ENCODE assay signal across 8 mouse cellular contexts in the genomic region with DNA sequence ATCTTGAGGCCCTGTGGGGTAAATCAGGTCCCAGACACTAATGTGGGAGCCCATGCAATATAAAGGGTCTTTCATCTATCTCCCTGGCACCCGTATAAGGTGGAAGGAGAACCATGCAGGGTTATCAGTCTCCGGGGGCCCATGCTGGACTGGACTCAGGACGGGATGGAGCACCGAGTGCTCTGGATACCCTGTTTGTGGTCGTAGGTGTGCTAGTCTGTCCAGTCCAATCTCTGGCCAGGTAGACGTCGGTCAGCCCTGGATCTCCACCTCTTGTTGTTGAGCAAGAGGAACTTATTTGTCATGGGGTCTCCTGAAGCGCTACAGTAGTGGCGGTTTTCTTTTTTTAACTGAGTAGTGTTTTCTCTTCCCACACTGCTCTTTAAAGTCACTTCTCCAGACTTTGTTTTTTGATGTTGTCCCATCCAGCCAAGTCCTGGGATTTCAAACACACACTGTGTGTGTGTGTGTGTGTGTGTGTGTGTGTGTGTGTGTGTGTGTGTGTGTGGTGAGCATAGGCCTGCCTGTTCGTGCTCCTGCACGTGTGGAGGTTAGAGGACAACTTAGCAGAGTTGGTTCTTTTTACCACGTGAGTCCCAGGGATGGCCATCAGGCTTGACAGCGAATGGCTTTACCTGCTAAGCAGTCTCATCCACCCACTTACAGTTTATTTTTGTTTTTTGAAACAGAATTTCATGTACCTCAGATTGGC. TPM values are rescaled to one million over a fixed set of nuclear protein-coding genes. Genes with fewer than 3 reads are reported as not detected.
DNase-seq lines count a peak whose midpoint lies in the region; ATAC-seq and TF ChIP-seq lines count a peak whose summit lies in the region.

No protein-coding gene starts in this region.

- TF ChIP-seq EP300 in CH12.LX (IDR thresholded peaks at IDR 0.05; ENCODE audit: low read length): no peak
- no peak for TF ChIP-seq EP300 in liver, postnatal 0 days (IDR thresholded peaks at IDR 0.05; ENCODE audit: low read depth)

- dilution Hi-C loops in CH12.LX (cut with MboI; ENCODE audit: extremely low pct_ligation_motif_present, extremely low pct_unique_long_range_greater_than_20kb, low sequenced_read_pairs): no loop called here

- in situ Hi-C loops in CH12.LX (cut with MboI; ENCODE audit: low pct_ligation_motif_present, low pct_unique_long_range_greater_than_20kb, low sequenced_read_pairs): loop anchor here (25.0 kb wide), 1 partner anchor 1360 kb away; no protein-coding TSS in a partner anchor

- H3K27ac ChIP-seq in CH12.LX (ENCODE audit: insufficient read depth, low read depth): no peak overlapping the region
- no peak overlapping the region for H3K27ac ChIP-seq in forebrain, embryonic 16.5 days (ENCODE audit: low read length)
- H3K27ac ChIP-seq in liver, postnatal 0 days (ENCODE audit: low read depth): peak overlapping the region; percentile 98

- no peak for ATAC-seq in forebrain, embryonic 16.5 days
- peak; percentile 6; the same call in 1 of the 2 replicates for ATAC-seq in liver, postnatal 0 days

- intact Hi-C loops in heart, postnatal 36 days (cut with DNase I): loop anchor here (2.0 kb wide), 1 partner anchor 61 kb away; a partner anchor contains a TSS

- peak overlapping the region; percentile 85 for H3K4me2 ChIP-seq in CH12.LX (ENCODE audit: insufficient read depth, low read depth, poor library complexity, severe bottlenecking)
- peak overlapping the region; percentile 92 for H3K4me2 ChIP-seq in forebrain, embryonic 16.5 days (ENCODE audit: low read length)
- peak overlapping the region; percentile 98 for H3K4me2 ChIP-seq in liver, postnatal 0 days (ENCODE audit: low read depth, low read length)

- WGBS in forebrain, embryonic 16.5 days: 45% methylated on average over 13 of the region's 13 CpGs
- 28% methylated on average over 13 of the region's 13 CpGs for WGBS in liver, postnatal 0 days (ENCODE audit: insufficient replicate concordance)

- no peak for TF ChIP-seq RAD21 in CH12.LX (IDR thresholded peaks at IDR 0.05; ENCODE audit: low read depth, low read length)

- peak overlapping the region; percentile 98 for H3K9ac ChIP-seq in CH12.LX (ENCODE audit: insufficient read depth, low read depth)
- peak overlapping the region; percentile 96 for H3K9ac ChIP-seq in forebrain, embryonic 16.5 days (replicated peaks; ENCODE audit: low read depth, low read length)
- peak overlapping the region; percentile 99 for H3K9ac ChIP-seq in liver, postnatal 0 days (replicated peaks)

- peak overlapping the region; percentile 77 to 100 (median 96) for H3K4me3 ChIP-seq in CH12.LX (replicated peaks in 1 of 3; ENCODE audit: low read depth in 2 of 3, low read length in 2 of 3, poor library complexity in 1 of 3)
- H3K4me3 ChIP-seq in forebrain, embryonic 16.5 days (replicated peaks; ENCODE audit: low read length): peak overlapping the region; percentile 90
- H3K4me3 ChIP-seq in liver, postnatal 0 days (ENCODE audit: low read depth, low read length): peak overlapping the region; percentile 99

- no peak for TF ChIP-seq POLR2A in CH12.LX (IDR thresholded peaks at IDR 0.05; ENCODE audit: low read depth, low read length)

- peaks cover 12 to 33% of the 10 kb centered on the region in 2 experiments for H3K4me1 ChIP-seq in CH12.LX (ENCODE audit: control insufficient read depth in 1 of 2, insufficient read depth in 2 of 2)
- H3K4me1 ChIP-seq in forebrain, embryonic 16.5 days (replicated peaks; ENCODE audit: control insufficient read depth, insufficient read depth, low read length): peaks cover 57% of the 10 kb centered on the region
- peaks cover 46% of the 10 kb centered on the region for H3K4me1 ChIP-seq in liver, postnatal 0 days (ENCODE audit: insufficient read depth)

- H3K27me3 ChIP-seq in CH12.LX (replicated peaks): no peaks in the 10 kb centered on the region
- H3K27me3 ChIP-seq in forebrain, embryonic 16.5 days (replicated peaks; ENCODE audit: control insufficient read depth, insufficient read depth, low read length): no peaks in the 10 kb centered on the region
- H3K27me3 ChIP-seq in liver, postnatal 0 days (ENCODE audit: insufficient read depth, low read length): no peaks in the 10 kb centered on the region

- TF ChIP-seq CTCF in CH12.LX (conservative IDR thresholded peaks at IDR 0.05 in 1 of 2, IDR thresholded peaks at IDR 0.05 in 1 of 2; ENCODE audit: low read depth in 2 of 2, low read length in 2 of 2): no peak
- no peak for TF ChIP-seq CTCF in liver, postnatal 0 days (IDR thresholded peaks at IDR 0.05; ENCODE audit: low read depth)

- H3K9me3 ChIP-seq in CH12.LX (replicated peaks; ENCODE audit: low read length): no peaks in the 10 kb centered on the region
- no peaks in the 10 kb centered on the region for H3K9me3 ChIP-seq in forebrain, embryonic 16.5 days (ENCODE audit: control insufficient read depth, low read length)
- no peaks in the 10 kb centered on the region for H3K9me3 ChIP-seq in liver, postnatal 0 days (ENCODE audit: low read length)

- peaks cover 25% of the 10 kb centered on the region for H3K79me2 ChIP-seq in CH12.LX (replicated peaks; ENCODE audit: control insufficient read depth, extremely low read depth, insufficient read depth, poor library complexity, severe bottlenecking)

- H3K36me3 ChIP-seq in CH12.LX (replicated peaks in 1 of 2; ENCODE audit: control insufficient read depth in 1 of 2, insufficient read depth in 1 of 2, low read length in 1 of 2): peaks cover 10 to 44% of the 10 kb centered on the region in 2 experiments
- peaks cover 4% of the 10 kb centered on the region; the same call in 1 of the 2 replicates for H3K36me3 ChIP-seq in forebrain, embryonic 16.5 days (ENCODE audit: control insufficient read depth, insufficient read depth)
- peaks cover 26% of the 10 kb centered on the region for H3K36me3 ChIP-seq in liver, postnatal 0 days (replicated peaks; ENCODE audit: insufficient read depth, low read length)

- peak; percentile 92 for DNase-seq in heart, adult 11 months
- no peak for DNase-seq in heart, postnatal 36 days
- DNase-seq in CH12.LX (ENCODE audit: extremely low read depth): no peak
- DNase-seq in liver, postnatal 0 days: peak; percentile 31
- no peak for DNase-seq in urinary bladder, postnatal 4 days (ENCODE audit: low spot score in 2 of 2)
- DNase-seq in thymus, postnatal 14 days: no peak
- no peak for DNase-seq in B cell, adult 2 months

TF ChIP-seq in CH12.LX, 34 proteins besides CTCF, POLR2A, EP300 and RAD21:
- 0 out of 2 replicates have a peak, but pooled peaks have one; percentile 2 for TF ChIP-seq MXI1 (IDR thresholded peaks at IDR 0.05; ENCODE audit: low read depth, low read length)
- no peak for TF ChIP-seq MAFK (IDR thresholded peaks at IDR 0.05; ENCODE audit: insufficient replicate concordance, low read length)
- TF ChIP-seq SMC3 (IDR thresholded peaks at IDR 0.05; ENCODE audit: low read depth, low read length): no peak
- TF ChIP-seq UBTF (IDR thresholded peaks at IDR 0.05; ENCODE audit: low read depth, low read length): no peak
- TF ChIP-seq USF1 (IDR thresholded peaks at IDR 0.05; ENCODE audit: low read depth, low read length): no peak
- TF ChIP-seq ZNF384 (IDR thresholded peaks at IDR 0.05; ENCODE audit: low read depth, low read length): no peak
- TF ChIP-seq TBP (conservative IDR thresholded peaks at IDR 0.05; ENCODE audit: low read depth, low read length): no peak
- no peak for TF ChIP-seq CHD1 (IDR thresholded peaks at IDR 0.05; ENCODE audit: low read depth, low read length)
- TF ChIP-seq BHLHE40 (IDR thresholded peaks at IDR 0.05; ENCODE audit: low read depth, low read length): peak; percentile 52

RNA-seq across cellular contexts. Expression of a gene that starts 1.4 kb away (rescaled TPM):
- 10 to 100 TPM; 19.9 to 24.7 TPM for total RNA-seq in heart, postnatal 36 days (2021)
- total RNA-seq in CH12.LX (2012; rRNA removed): 3.6 and 5.1 TPM in 2 replicates
- total RNA-seq in CH12.LX (2014; rRNA removed): 3.2 and 4.2 TPM in 2 replicates
- 5.2 and 6.6 TPM in 2 replicates for polyA plus RNA-seq in CH12.LX (2012; ENCODE audit: insufficient read length, low read depth)
- polyA plus RNA-seq in forebrain, embryonic 16.5 days (2015; fragmentation: Nextera tagmentation; extraction: Ambion mirVana): 35.0 and 37.6 TPM in 2 replicates
- polyA plus RNA-seq in liver, postnatal 0 days (2015; fragmentation: Nextera tagmentation; extraction: Ambion mirVana): 5.2 and 5.5 TPM in 2 replicates

RNA-seq across cellular contexts. Expression of a gene that starts 1.6 kb away (rescaled TPM):
- total RNA-seq in heart, postnatal 36 days (2021): 10 to 100 TPM; 39.6 to 42.1 TPM
- 24.3 and 28.9 TPM in 2 replicates for total RNA-seq in CH12.LX (2012; rRNA removed)
- total RNA-seq in CH12.LX (2014; rRNA removed): 54.1 and 56.3 TPM in 2 replicates
- 39.6 and 46.0 TPM in 2 replicates for polyA plus RNA-seq in CH12.LX (2012; ENCODE audit: insufficient read length, low read depth)
- polyA plus RNA-seq in forebrain, embryonic 16.5 days (2015; fragmentation: Nextera tagmentation; extraction: Ambion mirVana): 72.2 and 73.0 TPM in 2 replicates
- 17.2 and 18.9 TPM in 2 replicates for polyA plus RNA-seq in liver, postnatal 0 days (2015; fragmentation: Nextera tagmentation; extraction: Ambion mirVana)

Comparison
In these comparisons a context has a peak if more than half of its experiments do, and no peak if none do; other contexts are left out.
1. DNase-seq: peak in heart, adult 11 months (single experiment) and liver, postnatal 0 days (single experiment); none in heart, postnatal 36 days (0 of 2), CH12.LX (single experiment), urinary bladder, postnatal 4 days (0 of 2), thymus, postnatal 14 days (single experiment) and B cell, adult 2 months (0 of 2).
2. Peak in every context shown above with its lines, with median percentiles within 50 percentile points of each other: H3K4me2 ChIP-seq, H3K4me3 ChIP-seq and H3K9ac ChIP-seq.